ENCODE assay signal across 8 mouse cellular contexts in genomic region chr12:100996378-100996898, GRCm38 (mm10). TPM values are rescaled to one million over a fixed set of nuclear protein-coding genes. Genes with fewer than 3 reads are reported as not detected.
A peak's percentile ranks its signal among the peaks of the same experiment; 100 is the strongest.
DNase-seq lines count a peak whose midpoint lies in the region; ATAC-seq and TF ChIP-seq lines count a peak whose summit lies in the region.

No protein-coding gene starts in this region.

- peak; percentile 22 for DNase-seq in adrenal gland, adult 2 months
- no peak for DNase-seq in adrenal gland, postnatal 4 days (ENCODE audit: low spot score in 2 of 2)
- DNase-seq in CH12.LX (ENCODE audit: extremely low read depth) = no peak
- DNase-seq in forebrain, postnatal 0 days = no peak
- DNase-seq in liver, embryonic 14.5 days (ENCODE audit: low read depth in 3 of 3, low spot score in 3 of 3) = no peak
- DNase-seq in cerebellum, adult 2 months = no peak
- DNase-seq in gastrocnemius, postnatal 14 days = no peak

- peaks cover 64 to 98% of the 10 kb centered on the region in 2 experiments for H3K4me1 ChIP-seq in CH12.LX (ENCODE audit: control insufficient read depth in 1 of 2, insufficient read depth in 2 of 2)
- H3K4me1 ChIP-seq in forebrain, postnatal 0 days (ENCODE audit: insufficient read depth) = peaks cover 4% of the 10 kb centered on the region; the same call in 1 of the 2 replicates
- peaks cover 48 to 55% of the 10 kb centered on the region in 2 experiments for H3K4me1 ChIP-seq in liver, embryonic 14.5 days (replicated peaks; ENCODE audit: control insufficient read depth in 2 of 2, insufficient read depth in 2 of 2, low read length in 1 of 2)
- peaks cover 2% of the 10 kb centered on the region; the same call in 1 of the 2 replicates for H3K4me1 ChIP-seq in cerebellum, adult 2 months (ENCODE audit: control insufficient read depth, insufficient read depth, low read length)
- H3K4me1 ChIP-seq in heart, embryonic 11.5 days (ENCODE audit: control insufficient read depth, insufficient read depth, low read length) = peaks cover 20% of the 10 kb centered on the region

- dilution Hi-C loops in CH12.LX (cut with MboI; ENCODE audit: extremely low pct_ligation_motif_present, extremely low pct_unique_long_range_greater_than_20kb, low sequenced_read_pairs) = no loop called here

- H3K27ac ChIP-seq in CH12.LX (ENCODE audit: insufficient read depth, low read depth) = peak overlapping the region; percentile 52
- no peak overlapping the region for H3K27ac ChIP-seq in forebrain, postnatal 0 days (ENCODE audit: low read depth, low read length)
- H3K27ac ChIP-seq in liver, embryonic 14.5 days = peak overlapping the region; percentile 19
- no peak overlapping the region for H3K27ac ChIP-seq in cerebellum, adult 2 months (ENCODE audit: insufficient read depth, low read length)
- H3K27ac ChIP-seq in heart, embryonic 11.5 days (ENCODE audit: low read depth, low read length) = no peak overlapping the region

- no peaks in the 10 kb centered on the region for H3K27me3 ChIP-seq in CH12.LX (replicated peaks)
- H3K27me3 ChIP-seq in forebrain, postnatal 0 days (ENCODE audit: insufficient read depth, low read length) = no peaks in the 10 kb centered on the region
- no peaks in the 10 kb centered on the region for H3K27me3 ChIP-seq in liver, embryonic 14.5 days (ENCODE audit: control insufficient read depth, insufficient read depth, low read length)
- no peaks in the 10 kb centered on the region for H3K27me3 ChIP-seq in cerebellum, adult 2 months (ENCODE audit: control insufficient read depth, insufficient read depth, low read length)
- peaks cover 24% of the 10 kb centered on the region for H3K27me3 ChIP-seq in heart, embryonic 11.5 days (ENCODE audit: control insufficient read depth, insufficient read depth, low read length)

- peak overlapping the region; percentile 10; the same call in 1 of the 2 replicates for H3K4me2 ChIP-seq in CH12.LX (ENCODE audit: insufficient read depth, low read depth, poor library complexity, severe bottlenecking)
- H3K4me2 ChIP-seq in forebrain, postnatal 0 days (ENCODE audit: low read depth) = no peak overlapping the region
- no peak overlapping the region; the same call in 1 of the 2 replicates for H3K4me2 ChIP-seq in liver, embryonic 14.5 days (ENCODE audit: low read depth)
- no peak overlapping the region for H3K4me2 ChIP-seq in heart, embryonic 11.5 days

- WGBS in forebrain, postnatal 0 days = 25% methylated on average over 5 of the region's 5 CpGs
- WGBS in liver, embryonic 14.5 days (ENCODE audit: insufficient replicate concordance) = 42% methylated on average over 5 of the region's 5 CpGs
- 85% methylated on average over 5 of the region's 5 CpGs for WGBS in cerebellum, adult 2 months
- WGBS in heart, embryonic 11.5 days (ENCODE audit: insufficient replicate concordance) = 44% methylated on average over 5 of the region's 5 CpGs

- peaks cover 0 to 49% of the 10 kb centered on the region in 2 experiments for H3K36me3 ChIP-seq in CH12.LX (replicated peaks in 1 of 2; ENCODE audit: control insufficient read depth in 1 of 2, insufficient read depth in 1 of 2, low read length in 1 of 2)
- H3K36me3 ChIP-seq in forebrain, postnatal 0 days (ENCODE audit: insufficient read depth) = no peaks in the 10 kb centered on the region
- H3K36me3 ChIP-seq in liver, embryonic 14.5 days (replicated peaks; ENCODE audit: control insufficient read depth, insufficient read depth, low read depth) = no peaks in the 10 kb centered on the region
- no peaks in the 10 kb centered on the region for H3K36me3 ChIP-seq in heart, embryonic 11.5 days (ENCODE audit: control insufficient read depth, insufficient read depth, low read length)

- H3K4me3 ChIP-seq in CH12.LX (replicated peaks in 1 of 3; ENCODE audit: low read depth in 2 of 3, low read length in 2 of 3, poor library complexity in 1 of 3) = no peak overlapping the region
- H3K4me3 ChIP-seq in forebrain, postnatal 0 days (ENCODE audit: low read depth, low read length) = no peak overlapping the region
- H3K4me3 ChIP-seq in liver, embryonic 14.5 days (ENCODE audit: insufficient read depth in 1 of 2, low read depth in 2 of 2, low read length in 2 of 2) = no peak overlapping the region
- H3K4me3 ChIP-seq in cerebellum, adult 2 months (replicated peaks; ENCODE audit: insufficient read depth, low read depth, low read length) = no peak overlapping the region
- no peak overlapping the region for H3K4me3 ChIP-seq in heart, embryonic 11.5 days (ENCODE audit: low read depth, low read length)

- no peak for TF ChIP-seq POLR2A in CH12.LX (IDR thresholded peaks at IDR 0.05; ENCODE audit: low read depth, low read length)
- no peak for TF ChIP-seq POLR2A in cerebellum, adult 2 months (IDR thresholded peaks at IDR 0.05; ENCODE audit: borderline replicate concordance, insufficient read depth, low read length)

- no peak for TF ChIP-seq RAD21 in CH12.LX (IDR thresholded peaks at IDR 0.05; ENCODE audit: low read depth, low read length)

- intact Hi-C loops in gastrocnemius, postnatal 14 days (cut with DNase I; ENCODE audit: low total_unique reads) = no loop called here

- peaks cover 26% of the 10 kb centered on the region for H3K79me2 ChIP-seq in CH12.LX (replicated peaks; ENCODE audit: control insufficient read depth, extremely low read depth, insufficient read depth, poor library complexity, severe bottlenecking)

- no peak overlapping the region for H3K9ac ChIP-seq in CH12.LX (ENCODE audit: insufficient read depth, low read depth)
- 0 out of 2 replicates have a peak overlapping the region, but pooled peaks have one; percentile 18 for H3K9ac ChIP-seq in forebrain, postnatal 0 days
- H3K9ac ChIP-seq in liver, embryonic 14.5 days (replicated peaks) = no peak overlapping the region; the same call in 1 of the 2 replicates
- no peak overlapping the region for H3K9ac ChIP-seq in heart, embryonic 11.5 days (ENCODE audit: low read depth, low read length)

- no peaks in the 10 kb centered on the region for H3K9me3 ChIP-seq in CH12.LX (replicated peaks; ENCODE audit: low read length)
- H3K9me3 ChIP-seq in forebrain, postnatal 0 days (ENCODE audit: low read length) = no peaks in the 10 kb centered on the region
- no peaks in the 10 kb centered on the region for H3K9me3 ChIP-seq in liver, embryonic 14.5 days (ENCODE audit: control insufficient read depth, low read length)
- no peaks in the 10 kb centered on the region for H3K9me3 ChIP-seq in heart, embryonic 11.5 days (replicated peaks; ENCODE audit: control insufficient read depth, low read length)

- in situ Hi-C loops in CH12.LX (cut with MboI; ENCODE audit: low pct_ligation_motif_present, low pct_unique_long_range_greater_than_20kb, low sequenced_read_pairs) = no loop called here

- ATAC-seq in forebrain, postnatal 0 days = peak; percentile 19; the same call in 1 of the 2 replicates
- peak; percentile 30 for ATAC-seq in liver, embryonic 14.5 days (ENCODE audit: insufficient read depth)
- ATAC-seq in heart, embryonic 11.5 days (replicated peaks; ENCODE audit: insufficient number of reproducible peaks, low FRiP score, low TSS enrichment) = no peak

- TF ChIP-seq EP300 in CH12.LX (IDR thresholded peaks at IDR 0.05; ENCODE audit: low read length) = no peak
- no peak for TF ChIP-seq EP300 in liver, embryonic 14.5 days (IDR thresholded peaks at IDR 0.05; ENCODE audit: low read depth)

- TF ChIP-seq CTCF in CH12.LX (conservative IDR thresholded peaks at IDR 0.05 in 1 of 2, IDR thresholded peaks at IDR 0.05 in 1 of 2; ENCODE audit: low read depth in 2 of 2, low read length in 2 of 2) = no peak
- TF ChIP-seq CTCF in forebrain, postnatal 0 days (IDR thresholded peaks at IDR 0.05; ENCODE audit: low read depth) = no peak
- TF ChIP-seq CTCF in liver, embryonic 14.5 days (IDR thresholded peaks at IDR 0.05; ENCODE audit: low read depth) = no peak
- TF ChIP-seq CTCF in cerebellum, adult 2 months (IDR thresholded peaks at IDR 0.05; ENCODE audit: borderline replicate concordance, insufficient read depth, low read depth, low read length) = no peak

TF ChIP-seq in CH12.LX, 34 proteins besides CTCF, POLR2A, EP300 and RAD21 (continues in another document):
- no peak for TF ChIP-seq BHLHE40 (IDR thresholded peaks at IDR 0.05; ENCODE audit: low read depth, low read length)
- no peak for TF ChIP-seq E2F4 (IDR thresholded peaks at IDR 0.05; ENCODE audit: insufficient replicate concordance, low read depth, low read length)
- 0 out of 2 replicates have a peak, but pooled peaks have one; percentile 13 for TF ChIP-seq MAX (IDR thresholded peaks at IDR 0.05; ENCODE audit: low read length)
- no peak for TF ChIP-seq CHD2 (IDR thresholded peaks at IDR 0.05; ENCODE audit: low read length)
- TF ChIP-seq ETS1 (conservative IDR thresholded peaks at IDR 0.05; ENCODE audit: low read depth, low read length) = no peak
- no peak for TF ChIP-seq TCF12 (IDR thresholded peaks at IDR 0.05; ENCODE audit: low read depth, low read length)
- TF ChIP-seq USF2 (conservative IDR thresholded peaks at IDR 0.05; ENCODE audit: low read depth, low read length) = no peak
- no peak for TF ChIP-seq JUN (IDR thresholded peaks at IDR 0.05; ENCODE audit: insufficient read depth, low read depth, low read length)
- peak; percentile 72 for TF ChIP-seq ZNF384 (IDR thresholded peaks at IDR 0.05; ENCODE audit: low read depth, low read length)
- no peak for TF ChIP-seq MAZ (IDR thresholded peaks at IDR 0.05; ENCODE audit: low read depth, low read length)
- TF ChIP-seq MXI1 (IDR thresholded peaks at IDR 0.05; ENCODE audit: low read depth, low read length) = no peak
- TF ChIP-seq NRF1 (IDR thresholded peaks at IDR 0.05; ENCODE audit: low read depth, low read length) = no peak
- no peak for TF ChIP-seq ZKSCAN1 (IDR thresholded peaks at IDR 0.05; ENCODE audit: borderline replicate concordance, low read depth, low read length)
- TF ChIP-seq TBP (conservative IDR thresholded peaks at IDR 0.05; ENCODE audit: low read depth, low read length) = no peak
- no peak for TF ChIP-seq SMC3 (IDR thresholded peaks at IDR 0.05; ENCODE audit: low read depth, low read length)
- TF ChIP-seq PAX5 (IDR thresholded peaks at IDR 0.05; ENCODE audit: low read length) = no peak

RNA-seq across cellular contexts. Expression of gene Ccdc88c, which starts 32.4 kb away (rescaled TPM):
- 1 to 10 TPM; 1.8 to 2.2 TPM for total RNA-seq in adrenal gland, adult 2 months (2021)
- 1.3 and 1.5 TPM in 2 replicates for polyA plus RNA-seq in adrenal gland, adult 2 months (2012; rRNA removed)
- 10 to 100 TPM in 1 of 2 experiments, 1 to 10 TPM in 1; 9.3 to 12.4 TPM for total RNA-seq in adrenal gland, postnatal 4 days (2021)
- 24.9 and 25.9 TPM in 2 replicates for total RNA-seq in CH12.LX (2012; rRNA removed)
- total RNA-seq in CH12.LX (2014; rRNA removed) = 19.3 and 20.3 TPM in 2 replicates
- polyA plus RNA-seq in CH12.LX (2012; ENCODE audit: insufficient read length, low read depth) = 30.1 and 32.7 TPM in 2 replicates
- total RNA-seq in forebrain, postnatal 0 days (2014; rRNA removed) = 31.3 and 31.5 TPM in 2 replicates
- 12.4 and 14.6 TPM in 2 replicates for polyA plus RNA-seq in forebrain, postnatal 0 days (2015; fragmentation: Nextera tagmentation; extraction: Ambion mirVana)
- polyA plus RNA-seq in liver, embryonic 14.5 days (2012; rRNA removed) = 9.2 and 9.3 TPM in 2 replicates
- 5.3 and 6.2 TPM in 2 replicates for polyA plus RNA-seq in liver, embryonic 14.5 days (2014; fragmentation: Nextera tagmentation; extraction: Ambion mirVana)
- polyA plus RNA-seq in cerebellum, adult 2 months (2012; rRNA removed) = 9.0 TPM in 2 replicates
- 10 to 100 TPM; 29.2 to 37.2 TPM for total RNA-seq in gastrocnemius, postnatal 14 days (2021)
- 2.0 and 3.1 TPM in 2 replicates for polyA plus RNA-seq in heart, embryonic 11.5 days (2014; fragmentation: Nextera tagmentation; extraction: Ambion mirVana)

Comparison
In these comparisons a context has a peak if more than half of its experiments do, and no peak if none do; other contexts are left out.
1. H3K27ac ChIP-seq: peak in CH12.LX (single experiment) and liver, embryonic 14.5 days (single experiment); none in forebrain, postnatal 0 days (single experiment), cerebellum, adult 2 months (single experiment) and heart, embryonic 11.5 days (single experiment).